Mouse (Mus musculus) left cerebral cortex, adult 18-20 months (tissue): ENCODE results near the gene Ubap1. TPM values are rescaled to one million over a fixed set of nuclear protein-coding genes. Genes with fewer than 3 reads are reported as not detected.
A peak's percentile ranks its signal among the peaks of the same experiment; 100 is the strongest.

Experiments used
- DNase-seq, 2 experiments: peaks; one replicate each; pipeline ENCODE4 v3.0.0; 2021 to 2022; ENCODE audit warnings: low spot score in 2 of 2, mixed read lengths in 1 of 2
- total RNA-seq, 2 experiments: library from RNA; stranded (reverse); gene quantifications; 2 replicates each; pipeline ENCODE4 v1.2.3; 2021

The Ubap1 gene
- total RNA-seq, 2 experiments from 2014 or later: 48.3 to 57.9 TPM

- no peak for DNase-seq
Measured at GRCm38 (mm10) chr4:41352758-41353157, 4.0 kb downstream of the Ubap1 start.

GRCm38 (mm10) chr4:41353265-41353664, 4.5 kb downstream of the Ubap1 start:
- no peak for DNase-seq

- DNase-seq: no peak
Measured at GRCm38 (mm10) chr4:41357154-41357553, 8.4 kb downstream of the Ubap1 start.

- DNase-seq: no peak
Measured at GRCm38 (mm10) chr4:41358669-41359068, 9.9 kb downstream of the Ubap1 start.

- DNase-seq: no peak
Measured at GRCm38 (mm10) chr4:41359358-41359757, 10.6 kb downstream of the Ubap1 start.

GRCm38 (mm10) chr4:41361059-41361458, 12.3 kb downstream of the Ubap1 start:
- DNase-seq: no peak

GRCm38 (mm10) chr4:41368198-41368597, 19.4 kb downstream of the Ubap1 start:
- DNase-seq: no peak

- DNase-seq: no peak
Measured at GRCm38 (mm10) chr4:41369702-41370437, 21.1 kb downstream of the Ubap1 start.

GRCm38 (mm10) chr4:41377567-41377966, 28.8 kb downstream of the Ubap1 start:
- no peak for DNase-seq

GRCm38 (mm10) chr4:41381213-41381950, 32.6 kb downstream of the Ubap1 start:
- DNase-seq: no peak

GRCm38 (mm10) chr4:41386412-41386975, 37.7 kb downstream of the Ubap1 start:
- no peak for DNase-seq

GRCm38 (mm10) chr4:41387755-41388469, 39.1 kb downstream of the Ubap1 start:
- DNase-seq: no peak

GRCm38 (mm10) chr4:41388616-41389015, 39.8 kb downstream of the Ubap1 start:
- no peak for DNase-seq

- no peak for DNase-seq
Measured at GRCm38 (mm10) chr4:41389240-41389639, 40.4 kb downstream of the Ubap1 start.

- DNase-seq: peak; percentile 80 to 86
Measured at GRCm38 (mm10) chr4:41390122-41390521, 41.3 kb downstream of the Ubap1 start.

GRCm38 (mm10) chr4:41391015-41391414, 42.2 kb downstream of the Ubap1 start:
- DNase-seq: no peak

- DNase-seq: no peak
Measured at GRCm38 (mm10) chr4:41394651-41395050, 45.9 kb downstream of the Ubap1 start.

- no peak for DNase-seq
Measured at GRCm38 (mm10) chr4:41398353-41398752, 49.6 kb downstream of the Ubap1 start.

GRCm38 (mm10) chr4:41399904-41400303, 51.1 kb downstream of the Ubap1 start:
- no peak for DNase-seq

GRCm38 (mm10) chr4:41401167-41401566, 52.4 kb downstream of the Ubap1 start:
- no peak for DNase-seq

- DNase-seq: no peak
Measured at GRCm38 (mm10) chr4:41401573-41401972, 52.8 kb downstream of the Ubap1 start.

- no peak for DNase-seq
Measured at GRCm38 (mm10) chr4:41406597-41406996, 57.8 kb downstream of the Ubap1 start.
